Mouse (Mus musculus) liver, embryonic 14.5 days (tissue): ENCODE results near the gene Csn1s2b. TPM values are rescaled to one million over a fixed set of nuclear protein-coding genes. Genes with fewer than 3 reads are reported as not detected.

Experiments used
- ATAC-seq: fragments of 200-750 bp; cut with Nextera tagmentation; 2 replicates; pipeline ENCODE4 v1.8.0; 2017; ENCODE audit warnings: moderate number of reproducible peaks, mild to moderate bottlenecking, moderate library complexity; ENCODE audit not compliant: insufficient read depth
- DNase-seq, 3 experiments: peaks; one replicate each; pipeline ENCODE4 v3.0.0-alpha.2; 2012 to 2013; ENCODE audit warnings: low read depth in 3 of 3, low spot score in 3 of 3
- H3K27ac ChIP-seq: fragments of 300-500 bp; sonication (generic); 2 replicates; pipeline ENCODE4 v1.5.1; 2014; ENCODE audit warnings: moderate library complexity, mild to moderate bottlenecking, control low read depth, inconsistent platforms
- H3K27me3 ChIP-seq: fragments of 300-500 bp; sonication (generic); 2 replicates; pipeline ENCODE4 v1.6.1; 2014; ENCODE audit warnings: mild to moderate bottlenecking, low read length, moderate library complexity; ENCODE audit not compliant: control insufficient read depth, insufficient read depth
- H3K36me3 ChIP-seq: fragments of 300-500 bp; sonication (generic); replicated peaks from 2 replicates; pipeline ENCODE4 v1.6.1; 2014; ENCODE audit warnings: low read depth; ENCODE audit not compliant: control insufficient read depth, insufficient read depth
- H3K4me1 ChIP-seq, 2 experiments: fragments of 200-500 bp in 1 of 2; fragments of 300-500 bp in 1 of 2; sonication (generic) in 1 of 2; replicated peaks; 2 replicates each; pipeline ENCODE4 v1.6.1; 2012 to 2014; ENCODE audit warnings: antibody characterized with exemption in 1 of 2, inconsistent platforms in 1 of 2, low read length in 1 of 2; ENCODE audit not compliant: control insufficient read depth in 2 of 2, insufficient read depth in 2 of 2
- H3K4me2 ChIP-seq: fragments of 300-500 bp; sonication (generic); 2 replicates; pipeline ENCODE4 v1.6.1; 2014; ENCODE audit warnings: low read depth, mild to moderate bottlenecking, control low read depth, moderate library complexity
- H3K4me3 ChIP-seq, 2 experiments: fragments of 200-500 bp in 1 of 2; fragments of 300-500 bp in 1 of 2; sonication (generic) in 1 of 2; 2 replicates each; pipeline ENCODE4 v1.5.1; 2012 to 2014; ENCODE audit warnings: low read depth in 2 of 2, low read length in 2 of 2, mild to moderate bottlenecking in 2 of 2, control low read depth in 1 of 2, inconsistent platforms in 1 of 2, moderate library complexity in 1 of 2; ENCODE audit not compliant: insufficient read depth in 1 of 2
- H3K9ac ChIP-seq: fragments of 300-500 bp; sonication (generic); replicated peaks from 2 replicates; pipeline ENCODE4 v1.6.1; 2014; ENCODE audit warnings: mild to moderate bottlenecking, control low read depth, moderate library complexity
- H3K9me3 ChIP-seq: fragments of 300-500 bp; sonication (generic); 2 replicates; pipeline ENCODE4 v1.6.1; 2016; ENCODE audit warnings: low read length, mixed read lengths; ENCODE audit not compliant: control insufficient read depth
- CTCF ChIP-seq: IDR thresholded peaks from 2 replicates; pipeline ENCODE4 v1.5.1; 2016; ENCODE audit warnings: antibody characterized with exemption, low read depth, control low read depth
- EP300 ChIP-seq: IDR thresholded peaks from 2 replicates; pipeline ENCODE4 v1.6.1; 2016; ENCODE audit warnings: antibody characterized with exemption, low read depth
- WGBS: fragments of 180-500 bp; shearing (Covaris S2); extraction: QIAGEN DNeasy Blood & Tissue Kit; methylation state at CpG from one replicate; pipeline ENCODE4 v1.1.7; 2014; ENCODE audit not compliant: insufficient replicate concordance; 5-methylcytosine and 5-hydroxymethylcytosine counted together
- polyA plus RNA-seq, 2 experiments: library from polyadenylated mRNA; depleted of rRNA in 1 of 2; stranded (reverse) in 1 of 2; unstranded in 1 of 2; fragments of >200 nt; fragmentation: Nextera tagmentation in 1 of 2; extraction: Ambion mirVana in 1 of 2; gene quantifications; 2 replicates each; pipeline versions ENCODE4 v1.2.1 to v1.2.3; 2012 to 2014

Gene Csn1s2b
- polyA plus RNA-seq, 2 experiments: not detected

GRCm38 (mm10) chr5:87809253-87809652 is 1.4 kb downstream of the Csn1s2b start:
- 44% methylated on average over 2 of the region's 2 CpGs for WGBS
- H3K27ac ChIP-seq: no peak overlapping the region
- no peaks in the 10 kb centered on the region for H3K27me3 ChIP-seq
- H3K9ac ChIP-seq: no peak overlapping the region
- no peak overlapping the region for H3K4me2 ChIP-seq
- no peak for DNase-seq
- H3K4me1 ChIP-seq: no peaks in the 10 kb centered on the region
- no peak for TF ChIP-seq CTCF
- no peak for TF ChIP-seq EP300
- ATAC-seq: no peak
- no peaks in the 10 kb centered on the region for H3K36me3 ChIP-seq
- no peaks in the 10 kb centered on the region for H3K9me3 ChIP-seq
- no peak overlapping the region for H3K4me3 ChIP-seq

- Histone ChIP-seq H3K27me3 (no peaks in the 10 kb centered on the region), H3K4me2 (no peak within 1 kb of the TSS), H3K36me3 (no peaks in the 10 kb centered on the region), H3K4me3 (no peak within 1 kb of the TSS), H3K9me3 (no peaks in the 10 kb centered on the region), H3K27ac (no peak within 1 kb of the TSS), H3K9ac (no peak within 1 kb of the TSS), H3K4me1 (no peaks in the 10 kb centered on the region)
- 32% methylated on average over 1 of the region's 1 CpGs for WGBS
- no peak for TF ChIP-seq CTCF
- TF ChIP-seq EP300: no peak
- ATAC-seq (no peak), DNase-seq (no peak)
Measured at GRCm38 (mm10) chr5:87825386-87825785, 17.5 kb downstream of the Csn1s2b start, which contains the start of gene Prr27. TSS of gene Prr27 (plus strand) at chr5:87825686.

- H3K4me2 ChIP-seq: no peak overlapping the region
Measured at GRCm38 (mm10) chr5:87855136-87855716, 47.3 kb downstream of the Csn1s2b start.

GRCm38 (mm10) chr5:87870084-87870483 is 62.2 kb downstream of the Csn1s2b start:
- H3K9me3 ChIP-seq: no peaks in the 10 kb centered on the region
- no peaks in the 10 kb centered on the region for H3K4me1 ChIP-seq
- H3K36me3 ChIP-seq: no peaks in the 10 kb centered on the region
- DNase-seq: no peak
- H3K4me3 ChIP-seq: no peak overlapping the region
- H3K9ac ChIP-seq: no peak overlapping the region
- H3K27me3 ChIP-seq: no peaks in the 10 kb centered on the region
- H3K27ac ChIP-seq: no peak overlapping the region
- no peak for ATAC-seq
- WGBS: 54% methylated on average over 2 of the region's 2 CpGs
- no peak for TF ChIP-seq CTCF
- TF ChIP-seq EP300: no peak
- H3K4me2 ChIP-seq: no peak overlapping the region

More at GRCm38 (mm10) chr5:87855136-87855716, 47.3 kb downstream of the Csn1s2b start:
- DNase-seq (no peak), ATAC-seq (no peak)
- Histone ChIP-seq H3K36me3 (no peaks in the 10 kb centered on the region), H3K4me3 (no peak overlapping the region), H3K27me3 (no peaks in the 10 kb centered on the region), H3K9me3 (no peaks in the 10 kb centered on the region), H3K4me1 (no peaks in the 10 kb centered on the region), H3K9ac (no peak overlapping the region), H3K27ac (no peak overlapping the region)
- TF ChIP-seq EP300 (no peak), CTCF (no peak)
- WGBS: 64% methylated on average over 3 of the region's 3 CpGs

GRCm38 (mm10) chr5:87871423-87871822 is 63.5 kb downstream of the Csn1s2b start:
- H3K9ac ChIP-seq: no peak overlapping the region
- TF ChIP-seq CTCF (peak; percentile 47), EP300 (no peak)
- 25% methylated on average over 4 of the region's 4 CpGs for WGBS
- no peaks in the 10 kb centered on the region for H3K9me3 ChIP-seq
- no peak overlapping the region for H3K4me2 ChIP-seq
- no peak for DNase-seq
- no peak overlapping the region for H3K27ac ChIP-seq
- ATAC-seq: no peak
- H3K4me1 ChIP-seq: no peaks in the 10 kb centered on the region
- H3K4me3 ChIP-seq: no peak overlapping the region
- no peaks in the 10 kb centered on the region for H3K36me3 ChIP-seq
- H3K27me3 ChIP-seq: no peaks in the 10 kb centered on the region

Other genes starting within 250 kb of the Csn1s2b start
- gene Sult1d1, start 239.1 kb upstream of the Csn1s2b start, polyA plus RNA-seq (2012; rRNA removed): 0.87 and 1.2 TPM in 2 replicates
- gene Sult1d1, start 239.1 kb upstream of the Csn1s2b start, polyA plus RNA-seq (2014; fragmentation: Nextera tagmentation; extraction: Ambion mirVana): 2.1 and 2.9 TPM in 2 replicates
- not detected in 2 replicates for gene Sult1e1, start 216.5 kb upstream of the Csn1s2b start, polyA plus RNA-seq (2012; rRNA removed)
- not detected in 2 replicates for gene Sult1e1, start 216.5 kb upstream of the Csn1s2b start, polyA plus RNA-seq (2014; fragmentation: Nextera tagmentation; extraction: Ambion mirVana)
- gene Csn1s1, start 141.9 kb upstream of the Csn1s2b start, polyA plus RNA-seq (2012; rRNA removed): not detected in 2 replicates
- not detected in 2 replicates for gene Csn1s1, start 141.9 kb upstream of the Csn1s2b start, polyA plus RNA-seq (2014; fragmentation: Nextera tagmentation; extraction: Ambion mirVana)
- not detected in 2 replicates for gene Csn2, start 108.5 kb upstream of the Csn1s2b start, polyA plus RNA-seq (2012; rRNA removed)
- gene Csn2, start 108.5 kb upstream of the Csn1s2b start, polyA plus RNA-seq (2014; fragmentation: Nextera tagmentation; extraction: Ambion mirVana): not detected in 2 replicates
- not detected in 2 replicates for gene Csn1s2a, start 33.5 kb upstream of the Csn1s2b start, polyA plus RNA-seq (2012; rRNA removed)
- not detected in 2 replicates for gene Csn1s2a, start 33.5 kb upstream of the Csn1s2b start, polyA plus RNA-seq (2014; fragmentation: Nextera tagmentation; extraction: Ambion mirVana)
- gene Prr27, start 17.6 kb downstream of the Csn1s2b start, polyA plus RNA-seq (2012; rRNA removed): not detected in 2 replicates
- not detected in 2 replicates for gene Prr27, start 17.6 kb downstream of the Csn1s2b start, polyA plus RNA-seq (2014; fragmentation: Nextera tagmentation; extraction: Ambion mirVana)
- not detected in 2 replicates for gene Odam, start 76.9 kb downstream of the Csn1s2b start, polyA plus RNA-seq (2012; rRNA removed)
- gene Odam, start 76.9 kb downstream of the Csn1s2b start, polyA plus RNA-seq (2014; fragmentation: Nextera tagmentation; extraction: Ambion mirVana): not detected in 2 replicates
- 0.08 TPM in 1 of 2 replicates, not detected in the other for gene Csn3, start 117.5 kb downstream of the Csn1s2b start, polyA plus RNA-seq (2012; rRNA removed)
- gene Csn3, start 117.5 kb downstream of the Csn1s2b start, polyA plus RNA-seq (2014; fragmentation: Nextera tagmentation; extraction: Ambion mirVana): not detected in 2 replicates
- not detected in 2 replicates for gene 2310003L06Rik, start 161.4 kb downstream of the Csn1s2b start, polyA plus RNA-seq (2012; rRNA removed)
- not detected in 2 replicates for gene 2310003L06Rik, start 161.4 kb downstream of the Csn1s2b start, polyA plus RNA-seq (2014; fragmentation: Nextera tagmentation; extraction: Ambion mirVana)
- not detected in 2 replicates for gene Gm28434, start 161.4 kb downstream of the Csn1s2b start, polyA plus RNA-seq (2012; rRNA removed)
- gene Gm28434, start 161.4 kb downstream of the Csn1s2b start, polyA plus RNA-seq (2014; fragmentation: Nextera tagmentation; extraction: Ambion mirVana): not detected in 2 replicates
- gene Cabs1, start 171.4 kb downstream of the Csn1s2b start, polyA plus RNA-seq (2012; rRNA removed): not detected in 2 replicates
- not detected in 2 replicates for gene Cabs1, start 171.4 kb downstream of the Csn1s2b start, polyA plus RNA-seq (2014; fragmentation: Nextera tagmentation; extraction: Ambion mirVana)
- gene Smr3a, start 194.5 kb downstream of the Csn1s2b start, polyA plus RNA-seq (2012; rRNA removed): not detected in 2 replicates
- not detected in 2 replicates for gene Smr3a, start 194.5 kb downstream of the Csn1s2b start, polyA plus RNA-seq (2014; fragmentation: Nextera tagmentation; extraction: Ambion mirVana)